8 mouse cellular contexts compared by ENCODE assay signal in genomic region chr2:128892180-128892721, GRCm38 (mm10). TPM values are rescaled to one million over a fixed set of nuclear protein-coding genes. Genes with fewer than 3 reads are reported as not detected.
DNase-seq lines count a peak whose midpoint lies in the region; ATAC-seq lines count a peak whose summit lies in the region.

No protein-coding gene starts in this region.

- ATAC-seq in heart, embryonic 13.5 days (ENCODE audit: extremely low read depth, insufficient number of reproducible peaks, low FRiP score, low TSS enrichment) = no peak
- peak; percentile 54; the same call in 1 of the 2 replicates for ATAC-seq in forebrain, embryonic 16.5 days
- no peak for ATAC-seq in liver, embryonic 15.5 days (ENCODE audit: insufficient read depth)

- H3K9ac ChIP-seq in heart, embryonic 13.5 days = peak overlapping the region; percentile 71
- H3K9ac ChIP-seq in forebrain, embryonic 16.5 days (replicated peaks; ENCODE audit: low read depth, low read length) = peak overlapping the region; percentile 60
- H3K9ac ChIP-seq in liver, embryonic 15.5 days = no peak overlapping the region

- H3K36me3 ChIP-seq in heart, embryonic 13.5 days = no peaks in the 10 kb centered on the region
- no peaks in the 10 kb centered on the region for H3K36me3 ChIP-seq in forebrain, embryonic 16.5 days (ENCODE audit: control insufficient read depth, insufficient read depth)
- H3K36me3 ChIP-seq in liver, embryonic 15.5 days (replicated peaks) = no peaks in the 10 kb centered on the region

- no peak for DNase-seq in heart, adult 8-10 months (ENCODE audit: low spot score)
- peak; percentile 46 for DNase-seq in cerebellum, adult 11 months
- DNase-seq in thymus, postnatal 25 days = peak; percentile 15
- DNase-seq in right cerebral cortex, postnatal 36 days (ENCODE audit: low spot score in 2 of 2) = no peak
- no peak for DNase-seq in right cerebral cortex, postnatal 10 days (ENCODE audit: low spot score in 2 of 2)

- H3K4me2 ChIP-seq in heart, embryonic 13.5 days = peak overlapping the region; percentile 75
- peak overlapping the region; percentile 82 for H3K4me2 ChIP-seq in forebrain, embryonic 16.5 days (ENCODE audit: low read length)
- peak overlapping the region; percentile 55 for H3K4me2 ChIP-seq in liver, embryonic 15.5 days

- WGBS in heart, embryonic 13.5 days = 4% methylated on average over 25 of the region's 37 CpGs
- WGBS in forebrain, embryonic 16.5 days = 4% methylated on average over 33 of the region's 37 CpGs
- 9% methylated on average over 36 of the region's 37 CpGs for WGBS in liver, embryonic 15.5 days (ENCODE audit: insufficient replicate concordance)

- H3K4me3 ChIP-seq in heart, embryonic 13.5 days = peak overlapping the region; percentile 50
- peak overlapping the region; percentile 46 for H3K4me3 ChIP-seq in forebrain, embryonic 16.5 days (replicated peaks; ENCODE audit: low read length)
- H3K4me3 ChIP-seq in liver, embryonic 15.5 days (replicated peaks) = peak overlapping the region; percentile 24

- peaks cover 23% of the 10 kb centered on the region; the same call in 1 of the 2 replicates for H3K27me3 ChIP-seq in heart, embryonic 13.5 days (replicated peaks)
- H3K27me3 ChIP-seq in forebrain, embryonic 16.5 days (replicated peaks; ENCODE audit: control insufficient read depth, insufficient read depth, low read length) = no peaks in the 10 kb centered on the region
- peaks cover 13% of the 10 kb centered on the region for H3K27me3 ChIP-seq in liver, embryonic 15.5 days

- peaks cover 9% of the 10 kb centered on the region for H3K4me1 ChIP-seq in heart, embryonic 13.5 days
- H3K4me1 ChIP-seq in forebrain, embryonic 16.5 days (replicated peaks; ENCODE audit: control insufficient read depth, insufficient read depth, low read length) = peaks cover 5% of the 10 kb centered on the region; the same call in 1 of the 2 replicates
- H3K4me1 ChIP-seq in liver, embryonic 15.5 days (replicated peaks) = no peaks in the 10 kb centered on the region

- H3K27ac ChIP-seq in heart, embryonic 13.5 days (replicated peaks) = no peak overlapping the region
- H3K27ac ChIP-seq in forebrain, embryonic 16.5 days (ENCODE audit: low read length) = no peak overlapping the region
- H3K27ac ChIP-seq in liver, embryonic 15.5 days (replicated peaks) = no peak overlapping the region

- H3K9me3 ChIP-seq in heart, embryonic 13.5 days = peaks cover 3% of the 10 kb centered on the region; the same call in 1 of the 2 replicates
- no peaks in the 10 kb centered on the region for H3K9me3 ChIP-seq in forebrain, embryonic 16.5 days (ENCODE audit: control insufficient read depth, low read length)
- no peaks in the 10 kb centered on the region for H3K9me3 ChIP-seq in liver, embryonic 15.5 days (replicated peaks)

RNA-seq across cellular contexts. Expression of gene Fbln7, which starts 29.5 kb away (rescaled TPM):
- 1.6 and 1.8 TPM in 2 replicates for polyA plus RNA-seq in heart, embryonic 13.5 days (2015; fragmentation: Nextera tagmentation; extraction: Ambion mirVana)
- total RNA-seq in heart, adult 8-10 months (2022) = 1 to 10 TPM in 1 of 4 experiments, under 1 TPM in 3; 0.26 to 1.2 (median 0.81) TPM
- polyA plus RNA-seq in forebrain, embryonic 16.5 days (2015; fragmentation: Nextera tagmentation; extraction: Ambion mirVana) = 1.7 and 2.4 TPM in 2 replicates
- 0.35 and 0.40 TPM in 2 replicates for polyA plus RNA-seq in liver, embryonic 15.5 days (2015; fragmentation: Nextera tagmentation; extraction: Ambion mirVana)

RNA-seq across cellular contexts. Expression of gene Zc3h8, which starts 51.6 kb away (rescaled TPM):
- 5.6 and 6.5 TPM in 2 replicates for polyA plus RNA-seq in heart, embryonic 13.5 days (2015; fragmentation: Nextera tagmentation; extraction: Ambion mirVana)
- 1 to 10 TPM; 7.0 to 8.3 (median 7.7) TPM for total RNA-seq in heart, adult 8-10 months (2022)
- polyA plus RNA-seq in forebrain, embryonic 16.5 days (2015; fragmentation: Nextera tagmentation; extraction: Ambion mirVana) = 9.6 and 13.0 TPM in 2 replicates
- 2.1 and 2.7 TPM in 2 replicates for polyA plus RNA-seq in liver, embryonic 15.5 days (2015; fragmentation: Nextera tagmentation; extraction: Ambion mirVana)

Comparison
In these comparisons a context has a peak if more than half of its experiments do, and no peak if none do; other contexts are left out.
1. DNase-seq: peak in cerebellum, adult 11 months (single experiment) and thymus, postnatal 25 days (single experiment); none in heart, adult 8-10 months (single experiment), right cerebral cortex, postnatal 36 days (0 of 2) and right cerebral cortex, postnatal 10 days (0 of 2).
2. Peak in every context shown above with its lines, with median percentiles within 50 percentile points of each other: H3K4me2 ChIP-seq and H3K4me3 ChIP-seq.